11 mouse cellular contexts compared by ENCODE assay signal in the genomic region with DNA sequence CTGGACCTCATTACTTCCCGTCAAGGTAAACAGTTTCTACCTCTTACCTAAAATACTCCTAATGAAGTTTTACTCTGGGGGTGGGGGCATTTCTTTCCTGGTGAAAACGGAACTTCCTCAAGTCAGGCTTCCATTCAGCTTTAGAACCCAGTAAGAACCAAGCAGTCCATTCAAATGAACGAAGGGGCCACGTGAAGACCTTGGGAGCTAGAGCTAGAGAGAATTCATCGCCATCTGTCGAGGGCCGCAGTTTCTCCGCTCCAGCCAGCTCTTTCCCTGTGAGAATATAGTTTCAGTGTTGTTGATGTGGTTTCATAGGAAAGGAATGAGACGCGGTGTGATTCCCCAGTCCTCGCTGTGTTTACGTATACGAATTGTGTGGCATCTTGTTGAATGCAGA. TPM values are rescaled to one million over a fixed set of nuclear protein-coding genes. Genes with fewer than 3 reads are reported as not detected.
A peak's percentile ranks its signal among the peaks of the same experiment; 100 is the strongest.
DNase-seq lines count a peak whose midpoint lies in the region; ATAC-seq and TF ChIP-seq lines count a peak whose summit lies in the region.
"Had no signal": no experiment of that assay in that cellular context is flagged by ENCODE, and none has a peak within 500 bp of the region (broad histone marks: within the 10 kb centered on the region; RNA-seq: fewer than 3 reads in every experiment).

No protein-coding gene starts in this region.

- no peak for DNase-seq in gastrocnemius, adult 2 months
- no peak for DNase-seq in gastrocnemius, adult 8-10 months (ENCODE audit: low spot score in 2 of 2)
- no peak for DNase-seq in testis, postnatal 14 days (ENCODE audit: low spot score)
- no peak for DNase-seq in liver, embryonic 13.5 days
- DNase-seq in spleen, postnatal 36 days (ENCODE audit: low spot score in 2 of 2), result no peak
- DNase-seq in B cell, adult 2 months, result no peak
- no peak for DNase-seq in right cerebral cortex, postnatal 36 days (ENCODE audit: low spot score in 2 of 2)
- DNase-seq: thymus, postnatal 14 days had no signal

- 42% methylated on average over 13 of the region's 13 CpGs for WGBS in liver, embryonic 13.5 days (ENCODE audit: insufficient replicate concordance)

- peaks cover 3% of the 10 kb centered on the region; the same call in 1 of the 2 replicates for H3K4me1 ChIP-seq in testis, adult 2 months (ENCODE audit: control insufficient read depth, insufficient read depth, low read length)
- no peaks in the 10 kb centered on the region for H3K4me1 ChIP-seq in liver, embryonic 13.5 days (replicated peaks)

- no peaks in the 10 kb centered on the region for H3K27me3 ChIP-seq in testis, adult 2 months (ENCODE audit: control insufficient read depth, insufficient read depth, low read length)
- H3K27me3 ChIP-seq in liver, embryonic 13.5 days, result peaks cover 7% of the 10 kb centered on the region; the same call in 1 of the 2 replicates

- H3K9ac ChIP-seq in liver, embryonic 13.5 days, result no peak overlapping the region

- H3K4me3 ChIP-seq in gastrocnemius, adult 2 months, result peak overlapping the region; percentile 42
- peak overlapping the region; percentile 81 for H3K4me3 ChIP-seq in testis, adult 2 months (ENCODE audit: control insufficient read depth, low read depth, low read length)
- H3K4me3 ChIP-seq in liver, embryonic 13.5 days (replicated peaks), result peak overlapping the region; percentile 16; the same call in 1 of the 2 replicates

- no peak for TF ChIP-seq CTCF in gastrocnemius, adult 2 months (IDR thresholded peaks at IDR 0.05)
- no peak for TF ChIP-seq CTCF in testis, adult 2 months (IDR thresholded peaks at IDR 0.05; ENCODE audit: control insufficient read depth, insufficient read depth, insufficient replicate concordance, low read depth, low read length)

- intact Hi-C loops in gastrocnemius, adult 2 months (cut with DNase I), result no loop called here

- no peak overlapping the region for H3K27ac ChIP-seq in gastrocnemius, adult 2 months
- H3K27ac ChIP-seq in testis, adult 2 months (ENCODE audit: control insufficient read depth, insufficient read depth, low read depth, low read length), result no peak overlapping the region
- no peak overlapping the region for H3K27ac ChIP-seq in liver, embryonic 13.5 days

- no peaks in the 10 kb centered on the region; the same call in 1 of the 2 replicates for H3K36me3 ChIP-seq in testis, adult 2 months (ENCODE audit: control insufficient read depth, insufficient read depth, low read length)
- H3K36me3 ChIP-seq in liver, embryonic 13.5 days, result no peaks in the 10 kb centered on the region

- no peak for ATAC-seq in liver, embryonic 13.5 days (ENCODE audit: low read depth)
- ATAC-seq: activated CD4-positive, CD25-positive, alpha-beta regulatory T cell, adult 4 months had no signal

- H3K9me3 ChIP-seq in liver, embryonic 13.5 days (replicated peaks), result no peaks in the 10 kb centered on the region

- TF ChIP-seq POLR2A in testis, adult 2 months (IDR thresholded peaks at IDR 0.05; ENCODE audit: control insufficient read depth, low read depth, low read length), result no peak

- H3K4me2 ChIP-seq in liver, embryonic 13.5 days, result peak overlapping the region; percentile 50

RNA-seq across cellular contexts. Expression of a gene that starts 12.0 kb away (rescaled TPM):
- not detected for total RNA-seq in gastrocnemius, adult 2 months (2021)
- not detected for total RNA-seq in gastrocnemius, adult 8-10 months (2022)
- 182 and 184 TPM in 2 replicates for polyA plus RNA-seq in testis, adult 2 months (2012; rRNA removed)
- 0.05 TPM in 1 of 2 replicates, not detected in the other for polyA plus RNA-seq in liver, embryonic 13.5 days (2015; fragmentation: Nextera tagmentation; extraction: Ambion mirVana)
- total RNA-seq: neutrophil, adult 5-6 weeks had no signal
- polyA plus RNA-seq: activated CD4-positive, CD25-positive, alpha-beta regulatory T cell, adult 4 months had no signal

RNA-seq across cellular contexts. Expression of a gene that starts 36.8 kb away (rescaled TPM):
- total RNA-seq in gastrocnemius, adult 2 months (2021), result 1 to 10 TPM; 2.3 to 2.9 TPM
- total RNA-seq in gastrocnemius, adult 8-10 months (2022), result 1 to 10 TPM; 2.2 to 3.7 (median 2.6) TPM
- 32.5 and 32.7 TPM in 2 replicates for polyA plus RNA-seq in testis, adult 2 months (2012; rRNA removed)
- 10.3 and 12.0 TPM in 2 replicates for polyA plus RNA-seq in liver, embryonic 13.5 days (2015; fragmentation: Nextera tagmentation; extraction: Ambion mirVana)

RNA-seq across cellular contexts. Expression of a gene that starts 47.4 kb away (rescaled TPM):
- 1 to 10 TPM; 1.8 to 2.5 TPM for total RNA-seq in gastrocnemius, adult 2 months (2021)
- 1 to 10 TPM; 1.5 to 3.1 (median 1.8) TPM for total RNA-seq in gastrocnemius, adult 8-10 months (2022)
- polyA plus RNA-seq in testis, adult 2 months (2012; rRNA removed), result 1.5 and 1.6 TPM in 2 replicates
- 3.3 and 3.6 TPM in 2 replicates for polyA plus RNA-seq in liver, embryonic 13.5 days (2015; fragmentation: Nextera tagmentation; extraction: Ambion mirVana)

Comparison
In these comparisons a context has a peak if more than half of its experiments do, and no peak if none do; other contexts are left out.
1. H3K4me3 ChIP-seq: peak in every context shown above with its lines; median percentile 81 in testis, adult 2 months; 42 in gastrocnemius, adult 2 months; 16 in liver, embryonic 13.5 days.